Mouse (Mus musculus): ENCODE measurements around the gene Pald1. TPM values are rescaled to one million over a fixed set of nuclear protein-coding genes. Genes with fewer than 3 reads are reported as not detected.

The Pald1 gene
- 3.7 and 3.8 TPM in 2 replicates for polyA plus RNA-seq (2015; fragmentation: Nextera tagmentation; extraction: Ambion mirVana)

DNA sequence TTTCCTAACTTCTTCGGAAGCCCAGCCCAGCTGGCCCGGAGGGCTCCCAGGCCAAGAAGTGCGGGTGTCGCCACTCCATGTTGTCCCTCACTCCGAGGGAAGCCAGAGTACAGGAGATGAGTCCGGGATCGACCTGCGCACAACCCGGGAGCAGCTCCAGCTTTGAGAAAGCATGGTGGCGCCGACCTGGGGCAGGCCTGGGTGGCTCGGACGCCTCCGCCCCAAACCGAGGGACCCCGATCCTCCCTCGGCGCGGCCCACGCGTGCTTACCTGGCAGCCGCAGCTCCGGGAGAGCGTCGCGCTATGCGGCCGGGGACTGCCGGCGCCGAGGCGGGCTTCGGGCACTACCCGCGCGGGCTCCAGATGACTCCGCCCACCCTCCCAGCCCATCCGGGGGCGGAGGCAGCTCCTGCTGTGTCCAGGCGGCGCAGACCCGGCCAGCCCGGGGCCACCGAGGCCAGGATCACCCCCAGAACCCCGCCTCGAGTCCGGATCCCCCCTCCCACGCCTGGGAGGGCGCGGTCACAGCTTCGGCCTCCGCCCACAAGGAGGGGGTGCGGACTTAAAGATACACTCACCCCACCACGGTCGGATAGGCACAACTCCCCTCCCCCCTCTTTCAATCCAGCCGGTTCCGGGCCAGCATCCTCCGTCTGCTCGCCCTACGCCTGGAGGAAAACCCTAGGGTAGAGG, at the start of gene Pald1:
Pald1 (minus strand) TSS at position 510 of the 694 bp plus-strand sequence.
- Histone ChIP-seq H3K4me3 (ENCODE audit: low read depth, low read length) (peak within 1 kb of the TSS; percentile 53), H3K4me2 (ENCODE audit: low read depth, low read length) (peak within 1 kb of the TSS; percentile 90), H3K4me1 (ENCODE audit: insufficient read depth) (peaks cover 25% of the 10 kb centered on the region), H3K27me3 (ENCODE audit: insufficient read depth, low read length) (peaks cover 16% of the 10 kb centered on the region; the same call in 1 of the 2 replicates), H3K36me3 (replicated peaks; ENCODE audit: insufficient read depth, low read length) (no peaks in the 10 kb centered on the region), H3K9me3 (ENCODE audit: low read length) (no peaks in the 10 kb centered on the region), H3K27ac (ENCODE audit: low read depth) (peak within 1 kb of the TSS; percentile 51; the same call in 1 of the 2 replicates), H3K9ac (replicated peaks) (peak within 1 kb of the TSS; percentile 70)
- 1% methylated on average over 41 of the region's 60 CpGs for WGBS (ENCODE audit: insufficient replicate concordance)
- DNase-seq: peak; percentile 82
- no peak for TF ChIP-seq CTCF (IDR thresholded peaks at IDR 0.05; ENCODE audit: low read depth)
- no peak for TF ChIP-seq EP300 (IDR thresholded peaks at IDR 0.05; ENCODE audit: low read depth)
- ATAC-seq: peak; percentile 91

DNA sequence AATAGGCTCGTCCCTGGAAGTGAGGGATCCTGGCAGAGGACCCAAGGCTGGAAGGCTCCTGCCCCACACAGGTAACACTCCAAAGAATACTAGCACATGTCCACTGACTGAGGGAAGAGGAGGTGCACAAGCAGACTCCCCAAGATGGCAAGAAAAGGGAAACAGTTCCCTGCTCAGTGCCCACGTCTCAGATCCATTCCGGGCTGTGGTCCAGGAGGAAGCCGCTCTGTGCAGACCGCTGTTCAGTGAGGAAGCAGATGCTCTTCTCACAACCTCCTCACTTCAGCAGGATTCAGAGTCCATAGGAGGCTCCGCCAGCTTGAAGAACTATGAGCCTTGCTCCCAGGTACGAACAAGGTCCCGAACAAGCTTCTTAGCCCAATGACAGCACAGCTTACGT, 48.0 kb upstream of the Pald1 start:
- peaks cover 53% of the 10 kb centered on the region for H3K36me3 ChIP-seq (replicated peaks; ENCODE audit: insufficient read depth, low read length)
- H3K4me1 ChIP-seq (ENCODE audit: insufficient read depth): peaks cover 7% of the 10 kb centered on the region; the same call in 1 of the 2 replicates
- H3K4me2 ChIP-seq (ENCODE audit: low read depth, low read length): no peak overlapping the region
- H3K4me3 ChIP-seq (ENCODE audit: low read depth, low read length): no peak overlapping the region
- H3K9ac ChIP-seq (replicated peaks): no peak overlapping the region
- H3K27me3 ChIP-seq (ENCODE audit: insufficient read depth, low read length): no peaks in the 10 kb centered on the region
- ATAC-seq (no peak), DNase-seq (no peak)
- 88% methylated on average over 9 of the region's 9 CpGs for WGBS (ENCODE audit: insufficient replicate concordance)
- H3K9me3 ChIP-seq (ENCODE audit: low read length): no peaks in the 10 kb centered on the region
- H3K27ac ChIP-seq (ENCODE audit: low read depth): no peak overlapping the region
- no peak for TF ChIP-seq CTCF (IDR thresholded peaks at IDR 0.05; ENCODE audit: low read depth)
- TF ChIP-seq EP300 (IDR thresholded peaks at IDR 0.05; ENCODE audit: low read depth): no peak

DNA sequence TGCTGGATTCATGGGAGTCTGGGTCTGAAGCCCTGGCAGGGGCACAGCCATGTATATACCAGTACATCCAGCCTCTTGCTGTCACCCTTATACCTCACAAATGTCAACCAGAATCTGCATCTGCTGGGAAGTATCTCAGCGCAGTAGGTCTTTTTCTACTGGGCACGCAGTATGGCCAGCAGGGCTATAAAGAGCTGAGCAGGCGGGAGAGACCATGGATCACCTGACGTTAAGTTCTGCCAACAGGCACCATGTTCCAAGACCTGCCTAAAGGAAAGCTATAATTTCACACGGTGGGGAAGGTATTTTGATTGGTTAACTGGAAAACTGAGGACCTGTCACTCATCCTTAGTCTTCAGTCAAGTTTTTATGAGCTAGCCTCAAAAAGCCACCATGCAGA, 45.7 kb upstream of the Pald1 start:
- Histone ChIP-seq H3K27ac (ENCODE audit: low read depth) (no peak overlapping the region), H3K36me3 (replicated peaks; ENCODE audit: insufficient read depth, low read length) (peaks cover 33% of the 10 kb centered on the region), H3K9me3 (ENCODE audit: low read length) (no peaks in the 10 kb centered on the region), H3K4me1 (ENCODE audit: insufficient read depth) (peaks cover 9% of the 10 kb centered on the region), H3K27me3 (ENCODE audit: insufficient read depth, low read length) (no peaks in the 10 kb centered on the region), H3K4me2 (ENCODE audit: low read depth, low read length) (no peak overlapping the region), H3K9ac (replicated peaks) (no peak overlapping the region), H3K4me3 (ENCODE audit: low read depth, low read length) (no peak overlapping the region)
- DNase-seq: no peak
- ATAC-seq: no peak
- WGBS (ENCODE audit: insufficient replicate concordance): 89% methylated on average over 5 of the region's 5 CpGs
- no peak for TF ChIP-seq EP300 (IDR thresholded peaks at IDR 0.05; ENCODE audit: low read depth)
- no peak for TF ChIP-seq CTCF (IDR thresholded peaks at IDR 0.05; ENCODE audit: low read depth)

DNA sequence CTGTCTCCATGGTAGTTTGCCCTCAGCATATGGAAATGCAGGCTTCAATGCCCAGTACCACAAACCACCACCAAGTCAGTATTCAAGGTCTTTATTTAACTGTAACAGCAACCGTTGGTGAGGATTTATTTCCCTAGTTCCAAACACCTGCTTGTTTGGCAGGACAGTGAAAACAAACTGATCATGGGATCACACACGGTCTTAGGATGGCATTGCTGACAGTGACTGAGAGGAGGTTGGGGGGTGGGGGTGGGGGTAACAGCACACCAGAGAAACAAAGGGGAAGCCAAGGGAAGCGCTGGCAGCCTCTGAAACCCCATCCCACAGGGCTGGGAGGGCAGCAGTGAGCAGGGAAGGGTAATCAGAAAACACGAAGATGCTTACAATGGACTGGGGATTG, 45.1 kb upstream of the Pald1 start:
- TF ChIP-seq CTCF (IDR thresholded peaks at IDR 0.05; ENCODE audit: low read depth): no peak
- no peak for TF ChIP-seq EP300 (IDR thresholded peaks at IDR 0.05; ENCODE audit: low read depth)
- ATAC-seq (no peak), DNase-seq (no peak)
- Histone ChIP-seq H3K27ac (ENCODE audit: low read depth) (no peak overlapping the region), H3K36me3 (replicated peaks; ENCODE audit: insufficient read depth, low read length) (peaks cover 26% of the 10 kb centered on the region), H3K4me3 (ENCODE audit: low read depth, low read length) (no peak overlapping the region), H3K4me1 (ENCODE audit: insufficient read depth) (peaks cover 15% of the 10 kb centered on the region), H3K9ac (replicated peaks) (no peak overlapping the region), H3K4me2 (ENCODE audit: low read depth, low read length) (no peak overlapping the region), H3K9me3 (ENCODE audit: low read length) (no peaks in the 10 kb centered on the region), H3K27me3 (ENCODE audit: insufficient read depth, low read length) (no peaks in the 10 kb centered on the region)
- 61% methylated on average over 4 of the region's 4 CpGs for WGBS (ENCODE audit: insufficient replicate concordance)

DNA sequence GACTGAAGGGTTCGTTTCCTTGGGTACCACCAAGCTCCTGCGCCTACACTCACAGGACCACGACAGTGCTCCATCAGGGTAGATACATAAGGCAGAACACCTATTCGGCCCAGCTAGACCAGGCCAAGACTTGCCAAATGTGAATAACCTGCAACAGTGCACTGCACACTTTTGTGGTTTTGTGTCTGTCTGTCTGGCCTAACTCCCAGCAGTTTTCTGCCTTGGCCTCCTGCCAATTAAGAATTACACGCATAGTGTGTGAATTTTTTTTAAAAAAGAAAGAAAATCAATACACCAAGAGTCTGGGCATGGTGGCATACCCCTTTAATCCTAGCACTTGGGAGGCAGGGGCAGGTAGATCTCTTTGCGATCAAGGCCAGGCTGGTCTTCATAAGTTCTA, 44.6 kb upstream of the Pald1 start:
- Histone ChIP-seq H3K4me1 (ENCODE audit: insufficient read depth) (peaks cover 19% of the 10 kb centered on the region), H3K9ac (replicated peaks) (no peak overlapping the region), H3K4me2 (ENCODE audit: low read depth, low read length) (no peak overlapping the region), H3K4me3 (ENCODE audit: low read depth, low read length) (no peak overlapping the region), H3K27me3 (ENCODE audit: insufficient read depth, low read length) (no peaks in the 10 kb centered on the region), H3K36me3 (replicated peaks; ENCODE audit: insufficient read depth, low read length) (peaks cover 22% of the 10 kb centered on the region), H3K27ac (ENCODE audit: low read depth) (no peak overlapping the region; the same call in 1 of the 2 replicates), H3K9me3 (ENCODE audit: low read length) (no peaks in the 10 kb centered on the region)
- DNase-seq (no peak), ATAC-seq (no peak)
- WGBS (ENCODE audit: insufficient replicate concordance): 80% methylated on average over 6 of the region's 6 CpGs
- TF ChIP-seq CTCF (IDR thresholded peaks at IDR 0.05; ENCODE audit: low read depth): no peak
- no peak for TF ChIP-seq EP300 (IDR thresholded peaks at IDR 0.05; ENCODE audit: low read depth)

DNA sequence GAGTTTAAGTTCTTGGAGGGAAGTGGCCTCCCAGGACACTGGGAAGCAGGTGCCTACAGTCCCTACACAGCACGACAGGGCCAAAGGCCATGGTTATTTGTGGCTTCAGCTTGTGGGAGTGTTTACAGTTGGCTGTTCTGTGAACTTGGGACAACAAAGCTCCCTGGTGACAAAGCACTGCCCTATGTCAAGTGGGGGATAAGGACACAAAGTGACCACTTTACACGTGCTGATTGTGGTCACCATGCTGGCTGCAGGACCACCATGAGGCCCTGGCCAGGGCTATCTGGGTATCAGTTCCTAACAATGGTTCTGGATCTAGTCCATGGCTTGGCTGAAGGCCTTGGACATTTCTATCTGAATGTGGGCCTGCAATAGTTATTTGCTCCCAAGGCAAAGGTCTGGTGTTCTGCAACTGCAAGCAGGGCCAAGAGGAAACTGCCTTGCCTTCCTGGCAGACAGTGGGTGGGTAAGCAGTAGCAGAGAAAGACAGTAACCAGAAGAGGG, 43.0 kb upstream of the Pald1 start:
- no peaks in the 10 kb centered on the region for H3K27me3 ChIP-seq (ENCODE audit: insufficient read depth, low read length)
- no peak overlapping the region for H3K4me3 ChIP-seq (ENCODE audit: low read depth, low read length)
- DNase-seq: peak; percentile 38
- no peak overlapping the region for H3K4me2 ChIP-seq (ENCODE audit: low read depth, low read length)
- H3K9me3 ChIP-seq (ENCODE audit: low read length): no peaks in the 10 kb centered on the region
- WGBS (ENCODE audit: insufficient replicate concordance): 28% methylated on average over 2 of the region's 2 CpGs
- TF ChIP-seq EP300 (IDR thresholded peaks at IDR 0.05; ENCODE audit: low read depth) (peak; percentile 57; the same call in 1 of the 2 replicates), CTCF (IDR thresholded peaks at IDR 0.05; ENCODE audit: low read depth) (no peak)
- no peak overlapping the region for H3K9ac ChIP-seq (replicated peaks)
- ATAC-seq: peak; percentile 68
- peak overlapping the region; percentile 79 for H3K27ac ChIP-seq (ENCODE audit: low read depth)
- peaks cover 22% of the 10 kb centered on the region for H3K4me1 ChIP-seq (ENCODE audit: insufficient read depth)
- H3K36me3 ChIP-seq (replicated peaks; ENCODE audit: insufficient read depth, low read length): peaks cover 15% of the 10 kb centered on the region
